Mouse (Mus musculus) kidney, postnatal 36 days (tissue): ENCODE results near the gene Pum2.
"Not testable (repeated sequence)": the region's sequence is repeated elsewhere in the genome, so short reads cannot be mapped to it uniquely, and the experiment has no call there.

Source experiments
- DNase-seq, 2 experiments: peaks; one replicate each; pipeline ENCODE4 v3.0.0; 2021 to 2022; ENCODE audit warnings: mixed read lengths in 2 of 2

Gene Pum2

DNA sequence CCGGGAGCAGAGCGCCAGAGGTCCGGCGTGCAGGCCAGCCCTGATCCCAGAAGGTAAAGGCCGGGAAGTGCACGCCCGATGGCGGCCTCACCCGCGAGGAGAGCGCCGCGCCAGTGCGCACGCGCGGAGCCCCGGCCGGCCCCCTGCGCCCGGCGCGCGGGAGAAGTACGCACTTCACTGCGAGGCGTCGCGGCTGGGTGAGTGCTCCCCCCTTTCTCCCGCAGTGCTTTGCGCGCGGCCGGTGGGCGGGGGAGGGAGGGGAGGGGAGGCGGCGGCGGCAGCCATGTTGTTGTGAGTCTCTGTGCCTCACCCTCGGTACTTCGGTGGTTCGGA is at the start of gene Pum2:
Gene Pum2, plus strand, starts transcription at position 161 of the 333 bp plus-strand sequence.
- peak; percentile 93 to 95 for DNase-seq

DNA sequence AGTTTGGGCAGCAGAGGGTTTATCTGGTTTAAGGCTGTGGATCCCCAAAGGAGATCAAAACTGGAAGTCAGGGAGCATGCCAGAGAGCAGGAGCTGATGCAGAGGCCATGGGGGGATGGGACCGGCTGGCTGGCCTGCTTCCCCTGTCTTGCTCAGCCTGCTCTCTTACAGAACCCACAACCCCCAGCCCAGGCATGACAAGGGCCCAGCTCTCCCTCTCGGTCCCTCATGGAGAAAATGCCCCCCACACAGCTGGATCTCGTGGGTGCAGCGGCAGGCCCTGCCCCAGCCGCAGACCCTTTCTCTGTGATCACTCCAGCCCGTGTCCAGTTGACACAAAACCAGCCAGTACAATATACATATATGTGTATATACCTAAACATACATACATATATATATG is 44.4 kb upstream of the Pum2 start:
- DNase-seq = no peak

DNA sequence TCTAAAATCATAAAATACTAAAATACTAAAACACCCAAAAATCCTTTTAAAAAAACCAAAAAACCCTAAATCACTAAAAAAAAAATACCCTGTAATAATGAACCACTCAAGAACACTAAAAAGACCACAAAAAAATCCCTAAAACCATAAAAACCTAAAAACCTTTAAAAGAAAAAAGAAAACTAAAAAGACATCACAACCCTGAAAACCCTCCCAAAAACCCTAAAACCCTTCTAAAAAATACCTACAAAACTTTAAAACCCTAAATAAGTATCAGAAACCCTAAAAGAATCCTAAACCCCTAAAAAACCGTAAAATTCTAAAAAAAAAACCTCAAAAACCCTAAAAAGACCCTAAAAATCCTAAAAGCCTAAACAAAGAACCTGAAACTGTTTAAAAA is 42.2 kb upstream of the Pum2 start:
- DNase-seq = no peak

DNA sequence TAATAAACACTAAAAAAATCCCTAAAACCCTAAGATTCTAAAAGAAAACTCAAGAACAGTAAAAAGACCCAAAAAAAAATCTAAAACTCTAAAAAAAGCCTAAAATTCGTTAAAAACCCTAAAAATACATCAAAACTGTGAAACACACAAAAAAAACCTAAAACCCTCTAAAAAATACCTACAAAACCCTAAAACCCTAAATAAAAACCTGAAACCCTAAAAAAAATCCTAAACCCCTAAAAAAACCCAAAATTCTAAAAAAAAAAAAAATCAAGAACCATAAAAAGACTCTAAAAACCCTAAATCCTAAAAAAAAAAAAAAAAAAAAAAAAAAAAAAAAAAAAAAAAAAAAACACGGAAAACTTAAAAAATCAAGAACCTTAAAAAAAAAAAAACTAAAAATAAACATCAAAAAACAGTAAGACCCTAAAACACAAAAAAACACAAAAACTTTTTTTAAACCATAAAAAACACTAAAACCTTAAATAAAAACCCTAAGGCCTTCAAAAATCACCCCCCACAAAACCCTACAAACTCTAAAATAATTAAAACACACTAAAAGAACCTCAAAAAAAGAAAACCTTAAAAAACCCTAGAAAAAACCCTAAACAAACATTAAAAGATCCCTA is 41.1 kb upstream of the Pum2 start:
- no peak for DNase-seq

DNA sequence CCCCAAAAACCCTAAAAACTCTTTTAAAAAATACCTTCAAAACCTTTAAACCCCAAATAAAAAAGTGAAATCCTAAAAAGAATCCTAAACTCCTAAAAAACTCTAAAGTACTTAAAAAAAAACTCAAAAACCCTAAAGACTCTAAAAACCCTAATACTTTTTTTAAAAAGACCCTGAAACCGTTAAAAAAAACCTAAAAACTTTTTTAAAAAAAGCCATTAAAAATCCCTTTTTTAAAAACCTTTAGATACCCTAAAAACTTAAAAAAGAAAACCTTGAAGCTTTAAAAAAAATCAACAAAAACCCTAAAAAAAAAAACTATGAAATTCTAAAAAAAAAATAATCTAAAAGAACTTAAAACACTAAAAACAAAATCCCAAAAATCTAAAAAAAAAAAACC is 39.6 kb upstream of the Pum2 start:
- no peak for DNase-seq

DNA sequence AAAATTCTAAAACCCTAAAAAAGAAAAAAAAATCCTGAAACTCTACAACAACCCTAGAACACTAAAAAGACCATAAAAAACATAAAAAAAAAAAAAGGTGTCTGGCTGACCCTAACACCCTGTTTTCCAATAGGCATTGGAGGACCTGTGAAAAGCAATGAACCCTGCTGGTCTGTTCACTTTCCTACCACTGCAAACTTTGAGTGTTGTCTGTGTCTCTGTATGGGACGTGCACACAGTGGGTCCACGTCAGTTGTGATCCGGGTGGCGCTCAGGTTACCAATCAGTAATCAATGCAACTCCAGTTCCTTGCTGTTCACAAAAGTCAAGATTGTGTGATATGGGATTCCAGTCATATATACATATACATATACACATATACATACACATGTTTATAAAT is 38.4 kb upstream of the Pum2 start:
- no peak for DNase-seq

DNA sequence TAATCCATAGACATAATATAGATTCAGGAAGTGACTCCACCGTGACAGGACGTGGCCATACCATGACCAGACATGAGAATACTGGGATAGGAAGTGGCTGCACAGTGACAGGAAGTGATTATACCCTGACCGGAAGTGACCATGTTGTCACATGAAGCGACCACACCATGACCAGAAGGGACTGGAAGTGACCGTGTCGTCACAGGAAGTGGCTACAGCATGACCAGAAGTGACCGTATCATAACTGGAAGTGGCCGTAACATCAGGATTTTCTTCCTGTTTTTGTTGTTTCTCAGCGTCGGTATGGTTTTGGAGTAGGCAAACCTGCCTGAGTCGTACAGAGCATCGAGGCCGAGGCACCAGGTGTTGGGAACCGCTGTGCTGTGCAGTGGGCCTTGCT is 37.0 kb upstream of the Pum2 start:
- DNase-seq = peak; percentile 25 to 30

DNA sequence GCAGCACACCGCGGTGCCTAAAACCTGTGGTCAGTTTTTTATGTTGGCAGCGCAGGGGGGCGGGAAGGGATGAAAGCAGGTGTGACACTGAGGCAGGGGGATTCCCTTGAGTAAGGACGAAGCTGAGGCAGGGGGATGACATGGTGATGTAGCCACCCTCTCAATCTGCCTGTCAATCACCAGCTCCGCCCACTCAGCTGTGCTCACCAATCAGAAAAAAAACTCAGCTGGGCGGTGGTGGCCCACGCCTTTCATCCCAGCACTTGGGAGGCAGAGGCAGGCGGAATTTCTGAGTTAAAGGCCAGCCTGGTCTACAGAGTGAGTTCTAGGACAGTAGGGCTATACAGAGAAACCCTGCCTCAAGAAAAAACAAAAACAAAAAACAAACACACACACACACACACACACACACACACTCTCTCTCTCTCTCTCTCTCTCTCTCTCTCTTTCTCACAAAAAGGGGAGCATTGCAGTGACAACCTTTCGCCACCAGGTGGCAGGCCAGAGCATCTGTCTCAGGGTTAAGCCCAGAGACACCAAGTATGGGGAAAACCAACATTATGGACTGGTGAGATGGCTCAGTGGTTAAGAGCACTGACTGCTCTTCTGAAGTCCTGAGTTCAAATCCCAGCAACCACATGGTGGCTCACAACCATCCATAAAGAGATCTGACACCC is 35.4 kb upstream of the Pum2 start:
- DNase-seq = peak; percentile 72 to 88

DNA sequence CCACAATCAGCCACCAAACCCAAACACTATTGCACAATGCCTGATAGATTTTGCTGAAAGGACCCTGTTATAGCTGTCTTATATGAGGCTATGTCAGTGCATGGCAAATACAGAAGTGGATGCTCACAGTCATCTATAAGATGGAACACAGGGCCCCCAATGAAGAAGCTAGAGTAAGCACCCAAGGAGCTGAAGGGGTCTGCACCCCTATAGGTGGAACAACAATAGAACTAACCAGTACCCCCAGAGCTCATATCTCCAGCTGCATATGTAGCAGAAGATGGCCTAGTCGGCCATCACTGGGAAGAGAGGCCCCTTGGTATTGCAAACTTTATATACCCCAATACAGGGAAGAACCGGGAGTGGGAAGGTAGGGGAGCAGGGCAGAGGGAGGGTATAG is 33.7 kb upstream of the Pum2 start:
- not testable (repeated sequence) for DNase-seq

DNA sequence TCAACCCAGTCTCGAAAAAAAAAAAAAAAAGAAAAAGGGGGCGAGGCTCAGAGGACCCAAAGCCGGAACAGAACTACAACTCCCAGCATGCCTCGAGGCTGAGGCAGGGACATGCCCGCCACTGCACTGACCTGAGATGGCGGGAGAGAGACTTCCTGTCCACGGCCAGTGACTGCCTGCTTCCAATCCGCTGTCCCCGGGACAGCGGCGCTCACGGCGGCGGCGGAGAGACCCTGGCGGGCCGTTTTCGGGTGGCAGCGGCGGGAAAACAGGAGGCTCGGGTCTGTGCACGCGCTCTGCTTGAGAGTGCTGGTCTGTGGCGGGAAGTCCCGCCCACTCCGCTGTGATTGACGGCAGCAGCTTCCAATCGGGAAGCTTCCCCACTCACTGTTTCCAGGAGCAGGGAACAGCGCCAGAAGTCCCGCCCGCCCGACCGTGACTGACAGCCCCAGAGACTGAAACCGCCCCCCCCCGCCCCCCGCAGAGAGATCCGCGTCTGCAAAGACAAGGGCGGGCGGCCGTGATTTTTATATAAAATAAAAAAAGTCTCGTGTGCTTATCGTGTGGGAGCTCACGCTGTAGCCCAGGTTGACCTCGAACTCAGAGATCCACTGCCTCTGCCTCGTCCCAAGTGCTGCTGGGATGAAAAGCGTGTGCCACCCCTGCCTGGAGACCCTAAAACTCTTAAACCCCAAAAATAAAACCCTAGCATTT is 33.1 kb upstream of the Pum2 start:
- peak; percentile 99 to 100 for DNase-seq

DNA sequence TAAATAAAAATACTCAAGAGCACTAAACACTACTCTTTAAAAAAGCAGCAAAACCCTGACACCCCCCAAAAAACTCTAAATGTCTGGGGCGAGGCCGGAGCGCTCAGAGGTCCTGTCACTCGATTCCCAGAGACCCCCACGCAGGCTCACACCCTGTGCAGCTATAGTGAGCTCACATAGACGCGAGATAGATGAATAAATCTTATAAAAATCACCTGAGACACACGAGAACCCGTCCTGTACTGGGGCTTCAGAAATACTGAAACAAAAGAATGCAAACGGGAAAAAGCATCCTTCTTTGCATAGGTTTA is 32.6 kb upstream of the Pum2 start:
- DNase-seq = no peak

DNA sequence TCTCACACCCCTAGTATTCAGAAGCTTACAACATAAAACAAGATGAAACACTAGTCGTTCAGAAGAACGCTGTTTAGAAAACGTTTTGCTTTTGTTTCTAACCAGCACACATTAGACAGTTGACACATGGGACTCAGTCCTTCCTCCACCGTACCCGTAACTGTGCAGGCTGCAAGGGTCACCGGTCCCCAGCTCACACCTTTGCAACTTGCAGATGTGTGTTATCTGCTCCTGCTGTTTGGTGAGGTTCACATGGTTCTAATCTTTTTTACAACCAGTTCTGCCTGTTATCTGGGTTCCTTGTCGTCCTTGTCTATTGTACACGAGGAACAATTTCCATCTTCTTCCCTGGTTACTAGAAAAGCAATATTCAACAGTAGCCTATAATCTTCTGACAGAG is 25.7 kb upstream of the Pum2 start:
- DNase-seq = not testable (repeated sequence)

DNA sequence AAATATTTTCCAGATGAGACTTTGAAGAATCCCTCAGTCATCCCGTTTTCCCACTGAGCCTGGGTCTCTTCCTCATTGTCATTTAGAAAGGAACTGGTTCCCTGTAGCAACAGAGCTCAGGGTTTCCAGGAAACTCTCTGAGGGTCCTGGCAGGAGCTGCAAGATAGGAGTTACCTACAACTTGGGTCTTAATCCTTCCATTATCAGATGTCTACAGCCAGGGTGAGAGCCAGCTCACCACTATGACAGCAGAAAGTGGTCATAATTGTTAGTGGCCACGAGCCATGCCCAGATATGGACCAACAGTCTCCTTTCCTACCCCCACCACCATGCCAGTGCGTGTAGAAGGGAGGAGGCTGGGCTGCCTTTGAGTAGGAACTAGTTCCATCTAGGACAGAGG is 23.9 kb upstream of the Pum2 start:
- not testable (repeated sequence) for DNase-seq

DNA sequence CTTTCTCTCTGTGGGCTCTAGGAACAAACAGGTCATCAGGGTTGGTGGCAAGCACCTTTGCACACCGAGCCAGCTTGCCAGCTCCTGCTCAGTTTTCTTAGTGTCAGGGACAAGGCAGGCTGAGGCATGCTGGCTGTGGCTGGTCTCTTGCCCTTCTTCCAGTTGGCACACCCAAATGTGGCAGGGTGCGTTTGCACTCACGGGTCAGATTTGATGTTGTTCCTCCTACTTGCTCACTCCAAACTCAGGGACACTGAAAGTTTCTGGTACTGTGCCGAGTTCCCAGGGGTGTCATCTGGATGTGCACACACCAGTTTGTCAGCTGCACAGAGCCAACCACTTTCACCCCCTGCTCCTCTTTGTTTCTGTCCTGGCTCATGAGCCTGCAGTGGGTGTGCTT is 17.3 kb upstream of the Pum2 start:
- DNase-seq = no peak

DNA sequence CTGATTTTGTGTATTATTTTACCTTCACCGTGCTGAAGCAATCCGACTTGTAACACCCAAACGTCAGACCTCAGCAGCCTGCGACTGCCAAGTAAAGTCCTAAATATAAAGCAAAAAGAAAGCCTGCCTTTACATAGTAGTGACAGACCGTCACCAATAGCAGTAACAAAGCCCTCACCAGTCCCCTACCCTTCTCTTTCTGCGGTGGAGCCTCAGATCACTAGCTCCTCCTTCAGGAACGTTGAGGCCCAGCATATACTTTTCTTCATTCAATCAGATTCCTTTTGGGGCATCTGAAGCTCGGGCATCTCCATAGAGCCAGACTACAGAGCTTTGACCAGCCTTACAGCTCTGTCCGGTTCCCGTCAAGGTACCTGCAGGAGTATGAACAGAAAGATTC is 16.8 kb upstream of the Pum2 start:
- DNase-seq = no peak

DNA sequence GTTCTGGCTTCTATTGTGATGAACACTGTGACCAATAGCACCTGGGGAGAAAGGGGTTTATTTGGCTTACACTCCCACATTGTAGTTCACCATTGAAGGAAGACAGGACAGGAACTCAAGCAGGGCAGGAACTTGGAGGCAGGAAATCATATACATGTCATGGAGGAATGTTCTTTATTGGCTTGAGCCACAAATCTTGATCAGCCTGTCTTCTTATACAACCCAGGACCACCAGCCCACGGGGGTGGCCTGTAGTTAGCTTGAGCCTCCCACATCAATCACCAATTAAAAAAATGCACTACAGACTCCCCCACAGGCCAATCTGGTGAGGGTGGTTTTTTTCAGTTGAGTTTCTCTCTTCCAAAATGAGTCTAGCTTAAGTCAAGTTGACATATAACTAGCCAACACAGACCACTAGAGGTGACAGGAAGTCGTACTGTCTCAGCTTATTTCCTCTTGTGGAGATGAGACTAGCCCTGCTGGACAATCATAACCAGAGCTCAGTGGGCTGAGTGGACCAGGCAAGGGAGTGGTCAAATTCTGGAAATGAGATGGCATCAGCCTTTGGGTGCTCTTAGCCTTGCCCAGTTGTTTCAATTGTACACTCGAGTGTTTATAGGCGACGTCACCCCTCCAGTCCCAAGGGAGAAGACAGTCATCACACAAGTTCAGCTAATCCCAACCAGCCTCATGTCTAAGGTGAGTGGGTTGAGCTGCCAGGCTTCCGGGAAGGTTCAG is 16.1 kb upstream of the Pum2 start:
- DNase-seq = no peak

DNA sequence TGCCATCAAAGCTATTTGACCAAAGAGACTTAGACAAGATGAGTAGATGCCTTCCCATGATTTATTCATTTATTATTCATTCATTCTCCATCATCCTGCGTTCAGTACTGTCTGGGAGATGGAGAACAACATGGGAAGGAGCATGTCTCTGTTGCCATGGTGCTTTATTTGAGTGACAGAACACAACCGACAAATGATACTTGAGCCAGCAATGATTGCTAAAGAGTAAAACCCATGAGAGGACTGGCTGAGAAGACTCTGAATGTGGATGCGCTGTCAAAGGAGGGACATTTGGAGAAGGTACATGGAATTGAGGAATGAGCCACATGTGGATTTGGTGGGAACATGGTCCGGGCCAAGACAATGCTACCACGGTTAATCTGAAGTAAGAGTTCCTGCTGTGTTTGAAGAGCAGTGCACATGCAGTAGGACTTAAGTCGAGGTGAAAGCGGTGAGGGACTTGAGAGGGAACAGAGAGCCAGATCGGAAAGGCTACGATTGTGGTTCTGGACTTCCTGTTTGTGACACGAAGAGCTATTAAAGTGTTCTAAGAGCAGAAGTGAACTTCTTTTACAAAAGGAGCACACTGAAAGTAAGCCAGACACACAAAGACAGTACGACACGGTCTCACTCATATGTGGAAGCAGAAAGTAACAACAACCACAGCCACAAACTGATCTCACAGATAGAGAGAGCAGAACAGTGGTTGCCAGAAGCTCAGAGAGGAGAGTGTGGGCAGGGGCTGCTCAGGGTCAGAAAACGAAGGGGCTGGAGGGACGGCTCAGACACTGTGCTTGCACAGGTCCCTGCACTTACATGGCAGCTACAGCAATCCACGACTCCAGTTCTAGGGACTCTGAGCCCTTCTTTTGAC is 14.3 kb upstream of the Pum2 start:
- DNase-seq = no peak

DNA sequence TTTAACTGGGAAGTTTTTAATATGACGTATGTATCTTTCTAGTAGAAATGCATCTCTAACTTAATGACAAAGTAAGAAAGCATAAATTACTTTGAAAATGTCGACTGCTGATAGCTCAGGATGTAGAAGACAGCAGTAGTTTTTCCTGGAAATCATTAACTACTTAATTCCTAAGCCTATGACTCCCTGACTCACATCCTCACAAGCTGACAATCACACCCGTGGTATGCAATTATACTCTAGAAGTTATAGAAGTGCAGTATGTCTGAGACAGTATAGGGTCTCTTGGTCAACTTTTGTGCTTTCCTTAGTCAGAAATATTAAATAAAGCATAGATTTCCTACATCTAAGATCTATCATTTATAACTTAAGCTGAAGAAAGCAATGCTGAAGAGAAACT is 12.2 kb upstream of the Pum2 start:
- no peak for DNase-seq

DNA sequence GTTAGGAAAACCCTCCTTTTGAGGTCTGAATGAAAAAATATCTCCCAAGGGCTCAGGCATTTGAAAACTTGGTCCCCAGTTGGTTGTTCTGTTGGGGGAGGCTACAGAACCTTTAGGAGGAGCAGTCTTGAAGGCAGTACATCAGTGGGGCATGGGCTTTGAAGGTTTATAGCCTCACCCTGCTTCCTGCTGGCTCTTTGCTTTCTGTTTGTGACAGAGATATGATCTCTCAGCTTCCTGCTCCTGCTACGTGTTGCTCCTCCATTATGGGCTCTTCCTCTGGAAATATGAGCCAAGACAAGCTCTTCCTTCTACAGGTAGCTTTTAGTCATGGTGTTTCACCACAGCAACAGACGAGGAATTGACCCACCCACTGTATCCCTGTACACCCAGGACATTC is 11.8 kb upstream of the Pum2 start:
- no peak for DNase-seq

DNA sequence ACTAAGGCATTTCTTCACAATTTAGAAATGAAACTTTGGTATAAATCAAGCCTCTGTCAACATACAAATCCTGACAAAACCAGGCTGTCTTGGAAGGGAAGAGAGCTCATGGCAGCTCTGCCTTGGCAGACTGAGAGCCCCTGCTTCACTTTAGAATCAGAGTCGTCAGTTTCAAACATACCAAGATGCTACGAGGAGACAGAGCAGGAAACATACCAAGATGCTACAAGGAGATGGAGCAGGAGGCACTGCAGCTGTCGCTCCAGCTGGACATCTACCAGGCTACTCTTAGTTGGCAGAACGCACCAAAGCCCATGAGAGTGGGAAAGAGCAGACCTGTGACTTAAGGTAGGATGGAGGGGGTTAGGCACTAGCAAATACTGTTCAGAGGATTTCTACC is 11.2 kb upstream of the Pum2 start:
- DNase-seq = no peak

DNA sequence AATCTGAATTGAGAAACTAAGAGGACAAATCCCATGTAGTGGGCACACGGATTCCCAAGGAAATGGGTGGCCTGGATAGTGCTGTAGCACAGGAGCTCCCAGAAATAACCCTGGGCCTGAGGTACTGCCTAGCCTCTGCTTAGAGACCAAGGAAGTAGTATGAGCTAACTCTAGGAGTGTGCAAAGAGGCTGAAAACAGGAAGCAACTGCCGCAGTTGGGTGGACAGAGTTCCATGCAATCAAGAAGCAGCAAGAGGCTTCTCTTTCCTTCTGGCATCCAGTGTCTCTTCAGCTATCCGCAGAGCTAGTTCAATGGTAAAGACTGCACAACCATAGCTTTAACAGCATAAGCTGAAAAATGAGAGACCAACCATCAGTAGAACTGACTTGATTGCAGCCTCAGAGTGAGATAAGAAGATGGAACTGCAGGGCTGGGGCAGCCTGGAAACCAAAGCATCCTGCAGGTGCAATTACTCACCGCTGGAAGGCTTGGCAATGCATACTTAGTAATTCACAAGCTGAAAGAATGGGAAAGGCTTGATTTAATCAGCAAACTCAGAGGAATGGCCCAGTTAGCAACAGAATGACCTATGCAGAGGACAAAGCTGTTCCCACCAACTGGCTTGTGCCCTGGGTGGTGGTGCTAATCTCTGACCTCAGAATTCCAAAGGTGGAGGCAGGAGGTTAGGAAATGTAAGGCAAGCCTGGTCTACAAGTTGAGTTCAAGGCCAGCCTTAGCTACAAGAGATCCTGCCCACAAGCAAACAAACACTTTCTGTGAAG is 6.3 kb upstream of the Pum2 start:
- DNase-seq = no peak

DNA sequence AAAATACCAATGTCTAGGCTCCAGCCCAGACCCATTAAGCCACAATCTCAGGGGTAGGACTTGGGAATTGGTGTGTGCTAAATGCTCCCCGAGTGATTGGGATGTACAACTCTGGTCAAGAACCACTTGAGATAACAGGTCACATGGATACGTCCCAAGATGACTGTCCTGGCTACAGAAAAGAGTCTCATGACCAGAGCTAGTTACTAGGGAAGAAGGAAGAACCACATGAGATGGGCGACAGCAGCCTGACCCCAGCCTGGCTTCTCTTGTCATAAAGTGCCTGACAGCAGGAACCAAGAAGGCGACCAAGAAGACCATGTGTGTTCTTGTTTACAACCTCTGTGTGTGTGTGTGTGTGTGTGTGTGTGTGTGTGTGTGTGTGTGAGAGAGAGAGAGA is 4.5 kb upstream of the Pum2 start:
- DNase-seq = no peak
